Mouse (Mus musculus) CH12.LX (cell line): ENCODE measurements around the gene Stard13. TPM values are rescaled to one million over a fixed set of nuclear protein-coding genes. Genes with fewer than 3 reads are reported as not detected.

Experiments
- DNase-seq: peaks from one replicate; pipeline ENCODE4 v3.0.0-alpha.2; 2013; ENCODE audit errors: extremely low read depth
- H3K27ac ChIP-seq: 2 replicates; pipeline ENCODE4 v1.5.1; 2012; ENCODE audit warnings: low read depth, mild to moderate bottlenecking, control low read depth, moderate library complexity; ENCODE audit not compliant: insufficient read depth
- H3K27me3 ChIP-seq: replicated peaks from 2 replicates; pipeline ENCODE3; 2012; ENCODE audit warnings: inconsistent platforms
- H3K36me3 ChIP-seq, 2 experiments: replicated peaks in 1 of 2; 2 replicates each; pipeline versions ENCODE3 to v1.6.1; 2012; ENCODE audit warnings: inconsistent platforms in 1 of 2, low read length in 1 of 2, mild to moderate bottlenecking in 1 of 2, mixed read lengths in 1 of 2, moderate library complexity in 1 of 2; ENCODE audit not compliant: control insufficient read depth in 1 of 2, insufficient read depth in 1 of 2
- H3K4me1 ChIP-seq, 2 experiments: 2 replicates each; pipeline ENCODE4 v1.6.1; 2012; ENCODE audit warnings: inconsistent platforms in 1 of 2, moderate library complexity in 1 of 2; ENCODE audit not compliant: insufficient read depth in 2 of 2, control insufficient read depth in 1 of 2
- H3K4me2 ChIP-seq: 2 replicates; pipeline ENCODE4 v1.6.1; 2012; ENCODE audit warnings: low read depth, mild to moderate bottlenecking, control low read depth; ENCODE audit not compliant: poor library complexity, insufficient read depth, severe bottlenecking
- H3K4me3 ChIP-seq, 3 experiments: fragments of 150-350 bp in 1 of 3; sonication (generic) in 1 of 3; replicated peaks in 1 of 3; 2 replicates each; pipeline versions ENCODE3 to v1.5.1; 2011 to 2012; ENCODE audit warnings: low read depth in 2 of 3, low read length in 2 of 3, mild to moderate bottlenecking in 2 of 3, moderate library complexity in 2 of 3, control low read depth in 1 of 3, improper control_type of control experiment in 1 of 3, inconsistent platforms in 1 of 3, mixed read lengths in 1 of 3; ENCODE audit not compliant: poor library complexity in 1 of 3
- H3K79me2 ChIP-seq: replicated peaks from 2 replicates; pipeline ENCODE4 v1.6.1; 2012; ENCODE audit warnings: mild to moderate bottlenecking, moderate library complexity; ENCODE audit not compliant: control insufficient read depth, poor library complexity, insufficient read depth, severe bottlenecking; ENCODE audit errors: extremely low read depth
- H3K9ac ChIP-seq: 2 replicates; pipeline ENCODE4 v1.6.1; 2012; ENCODE audit warnings: low read depth, mild to moderate bottlenecking, control low read depth, moderate library complexity; ENCODE audit not compliant: insufficient read depth
- H3K9me3 ChIP-seq: replicated peaks from 2 replicates; pipeline ENCODE3; 2012; ENCODE audit warnings: low read length, inconsistent platforms, mixed read lengths
- CTCF ChIP-seq, 2 experiments: IDR thresholded peaks in 1 of 2; conservative IDR thresholded peaks in 1 of 2; 2 replicates each; pipeline ENCODE4 v1.5.1; 2011 to 2012; ENCODE audit warnings: low read depth in 2 of 2, low read length in 2 of 2, improper control_type of control experiment in 1 of 2, inconsistent platforms in 1 of 2, mild to moderate bottlenecking in 1 of 2, moderate library complexity in 1 of 2
- ELF1 ChIP-seq: IDR thresholded peaks from 2 replicates; pipeline ENCODE4 v1.6.1; 2014; ENCODE audit warnings: low read depth, mild to moderate bottlenecking, inconsistent platforms, low read length, improper control_type of control experiment
- ETS1 ChIP-seq: conservative IDR thresholded peaks from 2 replicates; pipeline ENCODE4 v1.6.1; 2012; ENCODE audit warnings: low read depth, mild to moderate bottlenecking, inconsistent platforms, low read length, improper control_type of control experiment, moderate library complexity
- HCFC1 ChIP-seq: IDR thresholded peaks from 2 replicates; pipeline ENCODE4 v1.6.1; 2012; ENCODE audit warnings: low read depth, mild to moderate bottlenecking, inconsistent platforms, low read length, improper control_type of control experiment
- JUND ChIP-seq: conservative IDR thresholded peaks from 2 replicates; pipeline ENCODE4 v1.6.1; 2011; ENCODE audit warnings: low read depth, low read length, improper control_type of control experiment
- KAT2A ChIP-seq: IDR thresholded peaks from 2 replicates; pipeline ENCODE4 v1.6.1; 2012; ENCODE audit warnings: low read length, improper control_type of control experiment, inconsistent platforms; ENCODE audit not compliant: insufficient replicate concordance
- MAX ChIP-seq: IDR thresholded peaks from 2 replicates; pipeline ENCODE4 v1.6.1; 2011; ENCODE audit warnings: low read length, improper control_type of control experiment
- MAZ ChIP-seq: IDR thresholded peaks from 2 replicates; pipeline ENCODE4 v1.6.1; 2012; ENCODE audit warnings: low read depth, mild to moderate bottlenecking, inconsistent platforms, low read length, improper control_type of control experiment, moderate library complexity
- MEF2A ChIP-seq: IDR thresholded peaks from 2 replicates; pipeline ENCODE4 v1.6.1; 2014; ENCODE audit warnings: low read depth, mild to moderate bottlenecking, inconsistent platforms, low read length, improper control_type of control experiment, borderline replicate concordance
- MYC ChIP-seq: IDR thresholded peaks from 2 replicates; pipeline ENCODE4 v1.6.1; 2011; ENCODE audit warnings: low read depth, mild to moderate bottlenecking, improper control_type of control experiment, low read length
- NRF1 ChIP-seq: IDR thresholded peaks from 2 replicates; pipeline ENCODE4 v1.6.1; 2014; ENCODE audit warnings: low read depth, mild to moderate bottlenecking, inconsistent platforms, low read length, improper control_type of control experiment, moderate library complexity
- PAX5 ChIP-seq: IDR thresholded peaks from 2 replicates; pipeline ENCODE4 v1.6.1; 2012; ENCODE audit warnings: low read length, inconsistent platforms, mixed read lengths
- RAD21 ChIP-seq: IDR thresholded peaks from 2 replicates; pipeline ENCODE4 v1.6.1; 2011; ENCODE audit warnings: low read depth, mild to moderate bottlenecking, low read length, improper control_type of control experiment, moderate library complexity
- SMC3 ChIP-seq: IDR thresholded peaks from 2 replicates; pipeline ENCODE4 v1.6.1; 2011; ENCODE audit warnings: low read depth, low read length, improper control_type of control experiment
- TBP ChIP-seq: conservative IDR thresholded peaks from 2 replicates; pipeline ENCODE4 v1.6.1; 2011; ENCODE audit warnings: low read depth, low read length, improper control_type of control experiment
- TCF12 ChIP-seq: IDR thresholded peaks from 2 replicates; pipeline ENCODE4 v1.6.1; 2014; ENCODE audit warnings: low read depth, mild to moderate bottlenecking, inconsistent platforms, low read length, improper control_type of control experiment
- UBTF ChIP-seq: IDR thresholded peaks from 2 replicates; pipeline ENCODE4 v1.6.1; 2012; ENCODE audit warnings: low read depth, mild to moderate bottlenecking, inconsistent platforms, low read length, improper control_type of control experiment, moderate library complexity
- USF1 ChIP-seq: IDR thresholded peaks from 2 replicates; pipeline ENCODE4 v1.6.1; 2014; ENCODE audit warnings: low read depth, mild to moderate bottlenecking, inconsistent platforms, low read length, improper control_type of control experiment
- USF2 ChIP-seq: conservative IDR thresholded peaks from 2 replicates; pipeline ENCODE4 v1.6.1; 2011; ENCODE audit warnings: low read depth, low read length, improper control_type of control experiment
- ZC3H11A ChIP-seq: IDR thresholded peaks from 2 replicates; pipeline ENCODE4 v1.6.1; 2012; ENCODE audit warnings: low read depth, mild to moderate bottlenecking, inconsistent platforms, low read length, improper control_type of control experiment
- ZKSCAN1 ChIP-seq: IDR thresholded peaks from 2 replicates; pipeline ENCODE4 v1.6.1; 2012; ENCODE audit warnings: low read depth, inconsistent platforms, low read length, improper control_type of control experiment, borderline replicate concordance
- ZNF384 ChIP-seq: IDR thresholded peaks from 2 replicates; pipeline ENCODE4 v1.6.1; 2012; ENCODE audit warnings: low read depth, low read length, improper control_type of control experiment, inconsistent platforms
- dilution Hi-C: fragments of 300-500 bp; cut with MboI; formaldehyde crosslinking; loops from 2 replicates; pipeline ENCODE4 v1.14.3; 2020; ENCODE audit warnings: low sequenced_read_pairs; ENCODE audit not compliant: extremely low pct_unique_long_range_greater_than_20kb, extremely low pct_ligation_motif_present
- in situ Hi-C: fragments of 300-500 bp; cut with MboI; formaldehyde crosslinking; loops from 3 replicates; pipeline ENCODE4 v1.14.3; 2019; ENCODE audit warnings: low sequenced_read_pairs, low pct_ligation_motif_present, low pct_unique_long_range_greater_than_20kb, mixed read lengths
- polyA plus RNA-seq: library from polyadenylated mRNA; unstranded; fragments of >175 nt; gene quantifications from 2 replicates; pipeline ENCODE4 v1.2.1, GENCODE M21; 2012; ENCODE audit warnings: low read depth; ENCODE audit not compliant: insufficient read length
- total RNA-seq, 2 experiments: library from RNA; depleted of rRNA; stranded (reverse); fragments of 300-350 nt in 1 of 2; fragments of >200 nt in 1 of 2; gene quantifications; 2 replicates each; pipeline ENCODE4 v1.2.3; 2012 to 2014

Gene Stard13
- total and polyA plus RNA-seq, 3 experiments, result 33.5 to 154 (median 73.6) TPM

DNA sequence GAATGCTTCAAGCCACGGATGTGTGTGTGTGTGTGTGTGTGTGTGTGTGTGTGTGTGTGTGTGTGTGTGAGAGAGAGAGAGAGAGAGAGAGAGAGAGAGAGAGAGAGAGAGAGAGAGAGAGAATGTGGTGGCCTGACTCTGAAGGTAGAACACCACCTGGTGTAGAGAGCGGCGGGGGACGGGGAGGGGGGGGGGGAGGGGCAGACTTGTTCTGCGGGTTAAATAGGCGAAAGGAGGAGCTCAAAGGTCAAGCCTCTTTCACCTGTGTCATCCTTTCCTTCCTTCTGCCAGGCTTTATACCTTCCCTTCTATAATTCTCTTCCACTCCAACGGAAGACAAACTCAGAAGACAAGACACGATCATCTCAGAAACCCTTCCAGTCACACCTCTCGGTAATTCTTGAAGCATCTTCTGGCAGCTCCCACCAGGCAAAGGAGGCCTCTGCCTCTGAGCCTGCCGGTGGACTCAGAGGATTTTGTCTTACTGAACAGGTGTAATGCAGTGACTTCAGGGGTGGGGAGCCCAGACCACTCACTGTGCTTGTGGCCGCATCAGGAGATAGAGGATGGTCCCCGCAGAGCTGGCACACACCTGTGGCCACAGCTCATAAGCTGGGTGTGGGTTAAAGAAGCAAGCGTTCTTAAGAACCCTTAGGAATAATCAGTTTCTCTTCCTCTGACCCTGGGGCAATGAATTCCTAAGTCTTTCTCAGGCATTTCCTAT lies 898 bp downstream of the Stard13 start:
- TF ChIP-seq TCF12 (no peak), ZNF384 (no peak), MEF2A (no peak), UBTF (no peak), RAD21 (no peak), USF2 (no peak), SMC3 (no peak), MYC (no peak), ELF1 (no peak), JUND (no peak), ZKSCAN1 (no peak), HCFC1 (no peak), MAX (no peak), KAT2A (no peak), NRF1 (no peak), MAZ (no peak)
- H3K9ac ChIP-seq, result no peak overlapping the region
- dilution Hi-C loops (no loop called here), in situ Hi-C loops (no loop called here)
- no peak overlapping the region for H3K27ac ChIP-seq
- no peaks in the 10 kb centered on the region for H3K27me3 ChIP-seq
- DNase-seq, result no peak
- no peak overlapping the region for H3K4me2 ChIP-seq
- H3K4me3 ChIP-seq, result no peak overlapping the region
- H3K36me3 ChIP-seq, result no peaks in the 10 kb centered on the region
- no peaks in the 10 kb centered on the region for H3K79me2 ChIP-seq
- no peaks in the 10 kb centered on the region for H3K9me3 ChIP-seq
- H3K4me1 ChIP-seq, result no peaks in the 10 kb centered on the region

DNA sequence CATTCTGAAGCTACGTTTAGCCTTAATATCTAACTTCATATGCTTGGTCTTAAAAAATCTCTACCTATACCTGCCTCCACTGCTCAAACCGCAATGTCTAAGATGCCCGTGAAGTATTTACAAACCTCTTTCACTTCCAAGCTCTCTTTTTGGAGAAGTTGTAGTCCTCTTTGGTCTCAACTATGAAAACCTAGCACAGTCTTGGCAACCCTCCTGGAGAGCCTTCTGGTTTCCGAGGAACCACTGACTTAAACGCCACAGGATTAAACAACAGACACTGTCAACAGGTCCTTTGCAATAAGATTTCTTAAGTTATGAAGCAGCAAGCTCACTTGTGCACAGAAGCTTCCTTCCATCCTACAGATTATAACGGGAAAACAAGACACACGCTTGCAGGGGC lies 1.8 kb downstream of the Stard13 start:
- no peaks in the 10 kb centered on the region for H3K9me3 ChIP-seq
- in situ Hi-C loops (no loop called here), dilution Hi-C loops (no loop called here)
- no peak overlapping the region for H3K27ac ChIP-seq
- no peak overlapping the region for H3K4me2 ChIP-seq
- no peaks in the 10 kb centered on the region for H3K4me1 ChIP-seq
- H3K36me3 ChIP-seq, result no peaks in the 10 kb centered on the region
- no peaks in the 10 kb centered on the region for H3K27me3 ChIP-seq
- DNase-seq, result no peak
- no peak overlapping the region for H3K4me3 ChIP-seq
- TF ChIP-seq TBP (no peak), USF1 (no peak), ZC3H11A (no peak), ETS1 (no peak), KAT2A (no peak), PAX5 (no peak), CTCF (conservative IDR thresholded peaks at IDR 0.05 in 1 of 2, IDR thresholded peaks at IDR 0.05 in 1 of 2; ENCODE audit: low read depth in 2 of 2, low read length in 2 of 2) (no peak)
- TF ChIP-seq, all 38 proteins: peak for 0
- Histone ChIP-seq H3K9ac (no peak overlapping the region), H3K79me2 (no peaks in the 10 kb centered on the region)
